Mouse (Mus musculus): Measurements from ENCODE around the gene Gtpbp3. TPM values are rescaled to one million over a fixed set of nuclear protein-coding genes. Genes with fewer than 3 reads are reported as not detected.

Gene Gtpbp3
- polyA plus RNA-seq, 1 experiment from 2014 or later: 25.0 TPM

DNA sequence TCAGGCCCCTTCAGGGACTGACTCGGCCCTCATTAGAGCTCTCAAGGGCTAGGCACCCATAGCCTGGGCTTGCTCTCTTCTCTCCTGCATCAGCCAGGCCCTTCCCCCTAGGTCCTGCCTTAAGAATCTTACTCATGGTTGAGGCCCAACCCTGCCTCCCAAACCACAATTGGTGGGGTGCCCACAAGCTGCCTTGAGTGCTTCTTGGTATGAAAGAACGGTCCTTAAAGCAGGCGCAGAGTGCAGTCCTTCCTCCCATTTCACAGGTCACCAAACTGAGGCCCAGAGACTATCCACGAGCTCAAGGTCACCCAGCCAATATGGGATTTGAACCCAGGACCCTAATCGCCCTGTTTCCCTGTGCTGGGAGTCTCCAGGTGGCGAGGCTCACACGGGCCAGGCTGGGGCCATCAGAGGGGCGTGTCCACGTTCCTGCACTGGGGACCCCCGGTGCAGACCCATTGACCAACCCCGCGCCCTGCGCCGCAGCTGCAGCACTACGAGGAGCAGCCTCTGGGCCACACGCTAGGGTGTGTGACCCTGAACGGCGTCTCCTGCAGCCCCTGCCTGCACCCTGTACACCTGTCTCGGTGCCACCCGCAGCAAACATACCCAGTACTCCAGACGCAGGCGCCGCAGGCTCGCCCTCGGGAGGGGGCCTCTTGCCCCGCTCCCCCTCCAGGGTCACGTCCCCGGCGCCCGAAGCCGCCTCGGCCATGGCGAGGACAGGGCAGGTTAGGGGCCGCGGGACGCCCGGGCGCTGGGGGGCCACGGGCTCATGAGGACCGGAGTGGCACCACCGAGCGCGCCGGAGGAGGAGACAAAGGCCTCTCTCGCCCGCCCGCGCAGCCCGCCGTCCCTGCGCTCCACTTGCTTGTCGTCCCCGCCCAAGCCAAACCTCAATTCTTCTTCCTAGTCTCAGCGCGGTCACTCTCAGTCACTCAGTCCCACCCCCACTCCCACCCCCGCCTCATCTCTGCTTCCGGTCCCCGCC lies 2.5 kb upstream of the Gtpbp3 start, which contains the start of gene Ano8:
Ano8 (minus strand) TSS at position 822 of the 994 bp plus-strand sequence.
- peak within 1 kb of the TSS; percentile 90 for H3K9ac ChIP-seq
- H3K4me3 ChIP-seq: peak within 1 kb of the TSS; percentile 74
- 5% methylated on average over 54 of the region's 58 CpGs for WGBS
- peak within 1 kb of the TSS; percentile 93 for H3K4me2 ChIP-seq (replicated peaks)
- no peaks in the 10 kb centered on the region for H3K9me3 ChIP-seq
- H3K27ac ChIP-seq: peak within 1 kb of the TSS; percentile 61; the same call in 1 of the 2 replicates
- peak; percentile 68 for ATAC-seq (ENCODE audit: low FRiP score, low read depth)
- no peaks in the 10 kb centered on the region for H3K27me3 ChIP-seq
- H3K36me3 ChIP-seq: peaks cover 43% of the 10 kb centered on the region
- peaks cover 35% of the 10 kb centered on the region for H3K4me1 ChIP-seq

DNA sequence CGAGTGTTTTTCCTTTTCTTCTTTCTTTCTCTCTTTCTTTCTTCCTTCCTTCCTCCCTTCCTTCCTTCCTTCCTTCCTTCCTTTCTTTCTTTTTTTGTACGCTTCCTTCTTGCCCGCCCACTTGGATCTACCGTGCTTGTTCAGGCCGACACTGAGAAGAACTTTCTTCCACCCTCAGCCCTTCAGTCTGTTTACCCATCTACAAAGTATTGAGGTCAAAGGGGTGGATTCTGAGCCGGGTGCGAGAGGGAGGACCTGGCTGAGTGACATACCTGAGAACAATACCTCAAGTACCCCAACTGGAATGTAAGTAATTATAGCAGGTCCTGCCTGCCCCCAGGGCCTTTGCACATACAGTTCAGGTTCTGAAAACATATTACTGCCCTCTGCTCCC lies 1.8 kb upstream of the Gtpbp3 start:
- Histone ChIP-seq H3K36me3 (peaks cover 43% of the 10 kb centered on the region), H3K9me3 (no peaks in the 10 kb centered on the region), H3K4me1 (peaks cover 35% of the 10 kb centered on the region), H3K9ac (no peak overlapping the region), H3K4me3 (peak overlapping the region; percentile 74), H3K27ac (no peak overlapping the region; the same call in 1 of the 2 replicates), H3K4me2 (replicated peaks) (peak overlapping the region; percentile 93), H3K27me3 (no peaks in the 10 kb centered on the region)
- ATAC-seq (ENCODE audit: low FRiP score, low read depth): no peak
- WGBS: 22% methylated on average over 7 of the region's 7 CpGs

DNA sequence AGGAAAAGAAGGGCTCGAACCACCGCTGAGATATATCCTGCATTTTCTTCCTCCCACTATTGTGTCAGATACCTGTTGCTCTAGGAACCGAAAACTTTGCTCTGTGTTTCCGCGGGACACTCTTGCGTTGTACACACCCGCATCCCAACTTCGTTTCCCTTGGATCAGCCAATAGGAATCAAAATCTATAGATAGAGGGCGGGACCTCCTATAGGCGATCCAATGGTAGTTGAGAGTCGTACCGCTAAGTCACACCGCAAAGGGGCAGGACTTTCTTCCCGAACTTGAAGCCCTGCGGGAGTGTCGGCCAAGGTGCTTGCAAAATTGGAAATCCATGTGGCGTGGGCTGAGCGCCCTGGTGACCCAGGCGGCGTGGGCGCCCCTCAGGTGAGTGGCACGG lies 551 bp downstream of the Gtpbp3 start:
- under 1% methylated on average over 22 of the region's 22 CpGs for WGBS
- H3K9ac ChIP-seq: peak overlapping the region; percentile 91
- peak overlapping the region; percentile 100 for H3K4me2 ChIP-seq (replicated peaks)
- no peaks in the 10 kb centered on the region for H3K27me3 ChIP-seq
- ATAC-seq (ENCODE audit: low FRiP score, low read depth): peak; percentile 87
- no peaks in the 10 kb centered on the region for H3K9me3 ChIP-seq
- peak overlapping the region; percentile 88 for H3K27ac ChIP-seq
- H3K4me3 ChIP-seq: peak overlapping the region; percentile 85
- peaks cover 46% of the 10 kb centered on the region for H3K36me3 ChIP-seq
- H3K4me1 ChIP-seq: peaks cover 35% of the 10 kb centered on the region

DNA sequence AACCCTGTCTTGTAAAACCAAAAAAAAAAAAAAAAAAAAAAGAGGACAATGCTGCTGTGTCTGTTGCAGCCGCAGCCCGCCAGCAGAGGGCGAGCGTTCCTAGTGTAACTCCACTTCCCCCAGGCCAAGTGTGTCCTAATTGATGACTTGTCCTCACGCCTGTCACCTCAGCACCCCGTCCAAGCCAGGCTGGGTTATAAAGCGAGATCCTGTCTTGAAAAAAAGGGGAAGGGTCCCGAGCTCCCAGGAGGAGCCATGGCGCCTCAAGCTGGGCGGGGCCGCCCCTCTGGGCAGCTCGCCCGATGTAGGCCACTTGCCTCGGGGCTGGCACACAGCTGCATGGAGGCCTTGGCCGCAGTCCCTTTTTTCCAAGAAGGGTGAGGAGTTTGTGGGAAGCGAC lies 7.1 kb downstream of the Gtpbp3 start:
- Histone ChIP-seq H3K9me3 (no peaks in the 10 kb centered on the region), H3K36me3 (peaks cover 47% of the 10 kb centered on the region), H3K4me1 (peaks cover 34% of the 10 kb centered on the region), H3K9ac (peak overlapping the region; percentile 39; the same call in 1 of the 2 replicates), H3K4me3 (no peak overlapping the region), H3K4me2 (replicated peaks) (peak overlapping the region; percentile 41), H3K27ac (no peak overlapping the region), H3K27me3 (no peaks in the 10 kb centered on the region)
- ATAC-seq (ENCODE audit: low FRiP score, low read depth): peak; percentile 26
- WGBS: 23% methylated on average over 16 of the region's 16 CpGs

DNA sequence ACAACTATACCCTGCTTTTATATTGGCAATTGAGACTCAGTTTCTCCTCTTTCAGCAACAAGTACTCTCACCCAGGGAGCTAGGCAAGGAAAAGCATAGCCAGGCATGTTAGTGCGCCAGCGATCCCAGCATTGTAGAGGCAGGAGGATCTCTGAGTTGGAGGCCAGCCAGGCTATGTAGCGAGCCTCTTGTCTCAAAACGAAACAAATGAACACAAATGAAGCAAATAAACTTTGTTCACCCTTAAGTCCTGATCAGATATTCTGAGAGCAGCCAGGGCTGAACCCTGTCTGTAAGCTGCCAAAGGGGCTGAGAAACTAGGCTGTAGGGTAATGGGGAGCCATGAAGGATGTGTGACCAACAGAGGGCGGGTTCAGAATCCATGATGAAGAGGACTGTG lies 7.9 kb downstream of the Gtpbp3 start:
- Histone ChIP-seq H3K4me1 (peaks cover 34% of the 10 kb centered on the region), H3K36me3 (peaks cover 39% of the 10 kb centered on the region), H3K4me2 (replicated peaks) (no peak overlapping the region), H3K9me3 (no peaks in the 10 kb centered on the region), H3K27me3 (no peaks in the 10 kb centered on the region), H3K27ac (peak overlapping the region; percentile 10; the same call in 1 of the 2 replicates), H3K4me3 (no peak overlapping the region), H3K9ac (no peak overlapping the region)
- 91% methylated on average over 5 of the region's 5 CpGs for WGBS
- ATAC-seq (ENCODE audit: low FRiP score, low read depth): no peak

DNA sequence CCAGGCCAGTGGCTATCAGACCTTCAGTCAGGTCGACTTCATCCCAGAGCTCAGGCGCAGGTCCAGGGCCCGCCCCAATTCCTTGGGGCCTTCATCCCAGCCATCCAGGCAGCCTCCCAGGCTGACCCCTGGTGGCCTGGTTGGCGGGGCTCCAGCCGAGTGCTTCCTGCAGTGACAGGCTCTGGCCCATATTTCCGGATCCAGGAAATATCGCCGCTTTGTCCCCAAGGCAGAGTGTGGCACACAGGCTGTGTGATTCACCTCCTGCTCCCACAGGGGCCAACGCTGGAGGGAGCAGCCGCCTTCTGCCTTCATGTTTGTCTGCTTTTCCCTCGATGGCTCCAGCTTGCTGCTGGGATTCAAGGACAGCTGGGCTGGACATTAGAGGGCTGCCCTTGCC lies 8.6 kb downstream of the Gtpbp3 start:
- H3K9me3 ChIP-seq: no peaks in the 10 kb centered on the region
- H3K27me3 ChIP-seq: no peaks in the 10 kb centered on the region
- H3K27ac ChIP-seq: no peak overlapping the region; the same call in 1 of the 2 replicates
- H3K4me1 ChIP-seq: peaks cover 34% of the 10 kb centered on the region
- H3K36me3 ChIP-seq: peaks cover 32% of the 10 kb centered on the region
- 0 out of 2 replicates have a peak overlapping the region, but pooled peaks have one; percentile 19 for H3K9ac ChIP-seq
- no peak for ATAC-seq (ENCODE audit: low FRiP score, low read depth)
- no peak overlapping the region for H3K4me3 ChIP-seq
- no peak overlapping the region for H3K4me2 ChIP-seq (replicated peaks)
- 28% methylated on average over 11 of the region's 11 CpGs for WGBS

DNA sequence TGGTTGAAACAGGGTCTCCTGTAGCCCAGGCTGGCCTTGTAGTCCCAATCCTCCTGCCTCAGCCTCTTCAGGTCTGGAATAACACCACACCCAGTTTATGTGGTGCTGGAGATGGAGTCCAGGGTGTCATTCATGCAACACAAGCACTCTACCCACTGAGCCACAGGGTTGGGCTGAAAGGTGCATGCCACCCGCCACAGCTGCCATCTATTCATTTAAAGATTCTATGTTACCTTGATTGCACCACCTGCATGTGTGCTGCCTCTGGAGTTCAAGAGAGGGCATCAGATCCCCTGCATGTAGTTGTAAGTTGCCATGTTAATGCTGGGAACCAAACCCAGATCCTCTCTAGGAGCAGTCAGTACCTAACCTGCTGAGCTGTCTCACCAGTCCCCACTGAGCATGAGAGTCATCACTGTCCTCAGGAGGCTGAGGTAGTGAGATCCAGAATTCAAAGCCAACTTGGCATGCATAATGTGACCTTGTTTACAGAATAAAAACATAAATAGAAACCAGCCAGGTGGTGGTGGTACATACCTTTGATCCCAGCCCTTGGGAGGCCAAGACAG lies 9.3 kb downstream of the Gtpbp3 start:
- H3K27me3 ChIP-seq: no peaks in the 10 kb centered on the region
- H3K9ac ChIP-seq: no peak overlapping the region
- H3K9me3 ChIP-seq: no peaks in the 10 kb centered on the region
- no peak overlapping the region for H3K4me3 ChIP-seq
- no peak overlapping the region for H3K4me2 ChIP-seq (replicated peaks)
- 91% methylated on average over 1 of the region's 1 CpGs for WGBS
- peaks cover 34% of the 10 kb centered on the region for H3K4me1 ChIP-seq
- peaks cover 25% of the 10 kb centered on the region for H3K36me3 ChIP-seq
- H3K27ac ChIP-seq: no peak overlapping the region
- ATAC-seq (ENCODE audit: low FRiP score, low read depth): no peak

DNA sequence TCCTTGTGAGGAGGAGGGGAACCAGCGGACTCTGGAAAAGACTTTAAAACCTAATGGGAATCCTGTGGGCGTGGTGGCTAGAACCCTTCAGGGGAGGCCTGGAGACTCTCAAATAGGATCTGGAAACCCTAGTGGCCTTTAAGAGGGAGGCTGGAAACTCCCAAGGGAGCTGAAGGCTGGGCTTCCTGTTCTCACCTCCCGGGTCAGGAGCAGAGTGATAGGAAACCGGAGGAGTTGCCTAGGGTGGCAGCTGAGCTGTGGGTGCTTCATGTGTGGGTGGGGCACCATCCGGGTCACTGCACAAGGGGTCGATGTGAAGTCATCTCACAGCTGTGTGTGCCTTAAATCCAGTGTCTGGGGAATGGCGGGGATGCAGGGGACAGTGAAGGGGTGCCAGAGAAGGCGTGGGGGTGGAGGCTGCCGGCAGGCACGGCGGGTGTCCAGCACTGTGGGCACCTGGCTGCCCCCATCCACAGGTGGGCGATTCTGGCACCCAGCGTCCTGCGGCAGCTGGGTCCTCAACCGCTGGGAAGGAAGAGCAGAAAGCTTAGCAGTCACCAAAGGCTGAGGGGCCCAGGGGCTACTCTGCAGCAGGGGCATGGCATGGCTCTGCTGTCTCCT lies 10.1 kb downstream of the Gtpbp3 start:
- peak overlapping the region; percentile 23 for H3K4me2 ChIP-seq (replicated peaks)
- WGBS: 19% methylated on average over 15 of the region's 15 CpGs
- H3K4me3 ChIP-seq: no peak overlapping the region
- peak overlapping the region; percentile 32; the same call in 1 of the 2 replicates for H3K9ac ChIP-seq
- ATAC-seq (ENCODE audit: low FRiP score, low read depth): no peak; the same call in 1 of the 2 replicates
- peaks cover 17% of the 10 kb centered on the region for H3K36me3 ChIP-seq
- no peaks in the 10 kb centered on the region for H3K27me3 ChIP-seq
- H3K27ac ChIP-seq: peak overlapping the region; percentile 15; the same call in 1 of the 2 replicates
- no peaks in the 10 kb centered on the region for H3K9me3 ChIP-seq
- peaks cover 34% of the 10 kb centered on the region for H3K4me1 ChIP-seq

DNA sequence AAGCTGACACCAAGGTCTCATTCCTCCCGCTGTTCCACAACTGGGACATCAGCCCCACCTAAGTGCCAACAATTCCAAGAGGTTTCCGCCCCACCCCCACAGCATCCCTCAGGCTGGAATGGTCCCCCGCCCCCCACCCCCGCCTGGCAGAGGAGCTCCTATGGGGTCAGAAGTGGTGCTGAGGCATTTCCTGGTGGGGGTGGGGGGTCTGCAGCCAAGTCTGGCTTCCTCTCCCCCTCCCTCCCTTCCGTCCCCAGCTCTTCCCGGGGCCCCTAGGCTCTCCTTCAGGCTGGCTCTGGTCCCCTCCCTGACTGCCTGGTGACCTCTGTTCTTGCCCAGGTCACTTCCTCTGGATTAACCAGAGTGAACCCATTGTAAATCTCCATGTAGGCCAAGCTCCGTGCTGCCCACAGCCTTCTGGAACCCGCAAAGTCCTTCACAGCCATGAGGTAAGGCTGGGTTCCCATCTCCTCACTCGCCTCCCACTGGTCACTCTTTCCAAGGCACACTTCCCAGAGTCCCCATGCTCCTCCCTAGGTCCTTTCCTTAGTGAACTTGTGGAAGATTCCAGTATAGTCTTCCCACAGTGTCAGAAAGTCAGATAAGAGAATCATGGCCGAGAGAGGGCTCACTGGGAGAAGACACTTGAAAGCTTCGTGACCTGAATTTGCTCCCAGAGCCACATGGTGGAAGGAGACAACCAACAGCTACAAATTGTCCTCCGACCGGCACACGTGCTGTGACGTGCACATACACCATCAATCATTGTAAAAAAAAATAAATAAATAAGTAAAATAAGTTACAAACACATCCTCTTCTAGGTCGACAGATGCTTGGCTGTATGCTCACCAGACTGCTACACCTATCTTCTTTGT lies 11.2 kb downstream of the Gtpbp3 start:
- Histone ChIP-seq H3K36me3 (peaks cover 9% of the 10 kb centered on the region), H3K9me3 (no peaks in the 10 kb centered on the region), H3K27me3 (no peaks in the 10 kb centered on the region), H3K27ac (no peak overlapping the region), H3K9ac (0 out of 2 replicates have a peak overlapping the region, but pooled peaks have one; percentile 32), H3K4me3 (no peak overlapping the region), H3K4me1 (peaks cover 34% of the 10 kb centered on the region), H3K4me2 (replicated peaks) (peak overlapping the region; percentile 23)
- no peak for ATAC-seq (ENCODE audit: low FRiP score, low read depth)
- WGBS: 20% methylated on average over 16 of the region's 16 CpGs

DNA sequence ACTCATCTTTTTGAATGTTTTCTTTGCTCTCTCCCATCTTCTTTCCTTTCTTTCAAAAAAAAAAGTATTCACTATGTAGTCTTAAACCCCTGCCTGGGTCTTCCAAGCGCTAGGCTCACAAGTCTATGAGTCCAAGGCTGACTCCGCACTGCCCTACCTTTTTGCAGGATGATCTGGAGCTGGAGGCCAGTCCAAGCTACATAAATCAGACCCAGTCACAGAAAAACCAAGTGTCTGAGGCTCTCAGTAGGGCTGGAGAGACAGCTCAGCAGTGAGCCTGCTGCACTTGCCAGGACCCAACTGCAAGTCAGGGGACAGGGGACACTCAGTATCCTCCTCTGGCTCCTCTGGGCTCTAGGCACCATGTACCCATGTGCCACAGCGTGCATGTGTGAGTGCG lies 16.4 kb downstream of the Gtpbp3 start:
- peaks cover 44% of the 10 kb centered on the region for H3K27me3 ChIP-seq
- WGBS: 88% methylated on average over 4 of the region's 4 CpGs
- H3K4me2 ChIP-seq (replicated peaks): no peak overlapping the region
- no peak for ATAC-seq (ENCODE audit: low FRiP score, low read depth)
- no peak overlapping the region for H3K27ac ChIP-seq
- no peaks in the 10 kb centered on the region for H3K36me3 ChIP-seq
- H3K4me3 ChIP-seq: no peak overlapping the region
- no peak overlapping the region for H3K9ac ChIP-seq
- H3K9me3 ChIP-seq: no peaks in the 10 kb centered on the region
- peaks cover 9% of the 10 kb centered on the region; the same call in 1 of the 2 replicates for H3K4me1 ChIP-seq

DNA sequence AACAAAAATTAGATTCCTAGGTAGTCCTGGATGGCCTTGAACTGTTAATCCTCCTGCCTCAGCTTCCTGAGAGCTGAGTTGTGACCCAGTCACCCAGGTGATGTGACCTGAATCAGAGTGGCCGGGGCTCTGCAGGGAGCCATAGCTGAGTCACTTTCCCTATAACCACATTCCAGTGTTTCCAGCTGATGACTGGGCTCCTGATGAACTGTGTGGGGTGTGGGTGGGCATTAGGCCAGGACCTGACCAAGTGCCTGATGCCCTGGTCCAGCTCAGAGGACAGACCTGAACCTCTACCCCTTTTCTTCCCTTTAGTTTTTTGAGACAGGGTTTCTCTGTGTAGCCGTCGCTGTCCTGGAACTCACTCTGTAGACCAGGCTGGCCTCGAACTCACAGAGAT lies 17.4 kb downstream of the Gtpbp3 start:
- 94% methylated on average over 4 of the region's 4 CpGs for WGBS
- Histone ChIP-seq H3K27ac (no peak overlapping the region), H3K4me3 (no peak overlapping the region), H3K9me3 (no peaks in the 10 kb centered on the region), H3K36me3 (no peaks in the 10 kb centered on the region), H3K27me3 (peaks cover 53% of the 10 kb centered on the region), H3K9ac (no peak overlapping the region), H3K4me1 (peaks cover 9% of the 10 kb centered on the region; the same call in 1 of the 2 replicates), H3K4me2 (replicated peaks) (no peak overlapping the region)
- ATAC-seq (ENCODE audit: low FRiP score, low read depth): no peak

All from limb, embryonic 13.5 days (tissue).